Mouse (Mus musculus): Measurements from ENCODE around the gene Lrch4.
"Not testable (repeated sequence)": the region's sequence is repeated elsewhere in the genome, so short reads cannot be mapped to it uniquely, and the experiment has no call there.

The Lrch4 gene

GRCm38 (mm10) chr5:137611245-137611602, 17.7 kb upstream of the Lrch4 start:
- no peak for ATAC-seq (ENCODE audit: insufficient number of reproducible peaks, low FRiP score, low TSS enrichment)

GRCm38 (mm10) chr5:137613076-137613475, 15.8 kb upstream of the Lrch4 start:
- ATAC-seq (ENCODE audit: insufficient number of reproducible peaks, low FRiP score, low TSS enrichment): no peak

GRCm38 (mm10) chr5:137613550-137613949, 15.4 kb upstream of the Lrch4 start, which contains the start of gene Pcolce:
Pcolce (minus strand) TSS chr5:137613784.
- ATAC-seq (ENCODE audit: insufficient number of reproducible peaks, low FRiP score, low TSS enrichment): no peak

GRCm38 (mm10) chr5:137614921-137615320, 14.0 kb upstream of the Lrch4 start:
- ATAC-seq (ENCODE audit: insufficient number of reproducible peaks, low FRiP score, low TSS enrichment): not testable (repeated sequence)

GRCm38 (mm10) chr5:137615347-137615746, 13.6 kb upstream of the Lrch4 start:
- ATAC-seq (ENCODE audit: insufficient number of reproducible peaks, low FRiP score, low TSS enrichment): no peak

GRCm38 (mm10) chr5:137623937-137624530, 4.9 kb upstream of the Lrch4 start:
- no peak for ATAC-seq (ENCODE audit: insufficient number of reproducible peaks, low FRiP score, low TSS enrichment)

- ATAC-seq (ENCODE audit: insufficient number of reproducible peaks, low FRiP score, low TSS enrichment): no peak
Measured at GRCm38 (mm10) chr5:137627991-137628390, 930 bp upstream of the Lrch4 start.

- peak; percentile 1; the same call in 1 of the 2 replicates for ATAC-seq (ENCODE audit: insufficient number of reproducible peaks, low FRiP score, low TSS enrichment)
Measured at GRCm38 (mm10) chr5:137629306-137629721, 393 bp downstream of the Lrch4 start.

GRCm38 (mm10) chr5:137629906-137630545, 1.1 kb downstream of the Lrch4 start:
- no peak for ATAC-seq (ENCODE audit: insufficient number of reproducible peaks, low FRiP score, low TSS enrichment)

GRCm38 (mm10) chr5:137630602-137631001, 1.7 kb downstream of the Lrch4 start:
- no peak for ATAC-seq (ENCODE audit: insufficient number of reproducible peaks, low FRiP score, low TSS enrichment)

- no peak for ATAC-seq (ENCODE audit: insufficient number of reproducible peaks, low FRiP score, low TSS enrichment)
Measured at GRCm38 (mm10) chr5:137631171-137631570, 2.2 kb downstream of the Lrch4 start.

- no peak for ATAC-seq (ENCODE audit: insufficient number of reproducible peaks, low FRiP score, low TSS enrichment)
Measured at GRCm38 (mm10) chr5:137631591-137631990, 2.7 kb downstream of the Lrch4 start.

- no peak for ATAC-seq (ENCODE audit: insufficient number of reproducible peaks, low FRiP score, low TSS enrichment)
Measured at GRCm38 (mm10) chr5:137633397-137634084, 4.6 kb downstream of the Lrch4 start.

GRCm38 (mm10) chr5:137639472-137639871, 10.6 kb downstream of the Lrch4 start:
- no peak for ATAC-seq (ENCODE audit: insufficient number of reproducible peaks, low FRiP score, low TSS enrichment)

GRCm38 (mm10) chr5:137641054-137641453, 12.1 kb downstream of the Lrch4 start, which contains the start of gene Sap25:
Sap25 (plus strand) TSS chr5:137641334.
- no peak for ATAC-seq (ENCODE audit: insufficient number of reproducible peaks, low FRiP score, low TSS enrichment)

GRCm38 (mm10) chr5:137642886-137643285, 14.0 kb downstream of the Lrch4 start:
- no peak for ATAC-seq (ENCODE audit: insufficient number of reproducible peaks, low FRiP score, low TSS enrichment)

- no peak for ATAC-seq (ENCODE audit: insufficient number of reproducible peaks, low FRiP score, low TSS enrichment)
Measured at GRCm38 (mm10) chr5:137644484-137644883, 15.6 kb downstream of the Lrch4 start.

GRCm38 (mm10) chr5:137645091-137645651, 16.2 kb downstream of the Lrch4 start:
- no peak for ATAC-seq (ENCODE audit: insufficient number of reproducible peaks, low FRiP score, low TSS enrichment)

- ATAC-seq (ENCODE audit: insufficient number of reproducible peaks, low FRiP score, low TSS enrichment): no peak
Measured at GRCm38 (mm10) chr5:137645652-137646091, 16.8 kb downstream of the Lrch4 start, which contains the start of gene Irs3. Irs3 (minus strand) TSS chr5:137645714.

- no peak for ATAC-seq (ENCODE audit: insufficient number of reproducible peaks, low FRiP score, low TSS enrichment)
Measured at GRCm38 (mm10) chr5:137647827-137648601, 19.1 kb downstream of the Lrch4 start.
